Mouse (Mus musculus): ENCODE data around the gene Gm42906. TPM values are rescaled to one million over a fixed set of nuclear protein-coding genes. Genes with fewer than 3 reads are reported as not detected.
A peak's percentile ranks its signal among the peaks of the same experiment; 100 is the strongest.

Gene Gm42906
- polyA plus RNA-seq, 1 experiment from 2014 or later: 0.52 TPM

- no peak for ATAC-seq (ENCODE audit: low FRiP score, low TSS enrichment)
- peaks cover 3% of the 10 kb centered on the region; the same call in 1 of the 2 replicates for H3K4me1 ChIP-seq (replicated peaks; ENCODE audit: control insufficient read depth, insufficient read depth)
Measured at GRCm38 (mm10) chr5:151092886-151093665, 334.9 kb downstream of the Gm42906 start.

GRCm38 (mm10) chr5:151090996-151091395, 337.0 kb downstream of the Gm42906 start:
- WGBS: 82% methylated on average over 6 of the region's 6 CpGs
- 0 out of 2 replicates have a peak, but pooled peaks cover 3% of the 10 kb centered on the region for H3K4me1 ChIP-seq (replicated peaks; ENCODE audit: control insufficient read depth, insufficient read depth)
- no peak for ATAC-seq (ENCODE audit: low FRiP score, low TSS enrichment)
- no peak for DNase-seq (ENCODE audit: low spot score)
- no peaks in the 10 kb centered on the region for H3K27me3 ChIP-seq (ENCODE audit: control insufficient read depth, insufficient read depth, low read length)
- TF ChIP-seq CTCF (IDR thresholded peaks at IDR 0.05; ENCODE audit: low read depth): no peak
- TF ChIP-seq EP300 (optimal IDR thresholded peaks at IDR 0.05): no peak
- H3K4me2 ChIP-seq (replicated peaks; ENCODE audit: low read depth): no peak overlapping the region
- H3K36me3 ChIP-seq (ENCODE audit: control insufficient read depth, insufficient read depth, low read length): no peaks in the 10 kb centered on the region; the same call in 1 of the 2 replicates
- no peak overlapping the region for H3K27ac ChIP-seq (replicated peaks)
- H3K4me3 ChIP-seq (ENCODE audit: low read depth, low read length): no peak overlapping the region
- H3K9me3 ChIP-seq (ENCODE audit: control insufficient read depth, low read length): no peaks in the 10 kb centered on the region
- H3K9ac ChIP-seq (ENCODE audit: low read length): no peak overlapping the region

More at GRCm38 (mm10) chr5:151092886-151093665, 334.9 kb downstream of the Gm42906 start:
- Histone ChIP-seq H3K9me3 (ENCODE audit: control insufficient read depth, low read length) (no peaks in the 10 kb centered on the region), H3K27me3 (ENCODE audit: control insufficient read depth, insufficient read depth, low read length) (no peaks in the 10 kb centered on the region), H3K36me3 (ENCODE audit: control insufficient read depth, insufficient read depth, low read length) (no peaks in the 10 kb centered on the region; the same call in 1 of the 2 replicates), H3K9ac (ENCODE audit: low read length) (no peak overlapping the region), H3K4me2 (replicated peaks; ENCODE audit: low read depth) (no peak overlapping the region), H3K27ac (replicated peaks) (no peak overlapping the region), H3K4me3 (ENCODE audit: low read depth, low read length) (no peak overlapping the region)
- TF ChIP-seq EP300 (optimal IDR thresholded peaks at IDR 0.05): no peak
- DNase-seq (ENCODE audit: low spot score): no peak
- WGBS: 51% methylated on average over 3 of the region's 3 CpGs

GRCm38 (mm10) chr5:151089201-151089600, 338.8 kb downstream of the Gm42906 start:
- 46% methylated on average over 6 of the region's 6 CpGs for WGBS

GRCm38 (mm10) chr5:151086425-151087202, 341.3 kb downstream of the Gm42906 start:
- ATAC-seq (ENCODE audit: low FRiP score, low TSS enrichment): peak; percentile 47; the same call in 1 of the 2 replicates
- Histone ChIP-seq H3K9me3 (ENCODE audit: control insufficient read depth, low read length) (no peaks in the 10 kb centered on the region), H3K27ac (replicated peaks) (no peak overlapping the region; the same call in 1 of the 2 replicates), H3K4me2 (replicated peaks; ENCODE audit: low read depth) (no peak overlapping the region), H3K9ac (ENCODE audit: low read length) (no peak overlapping the region), H3K4me3 (ENCODE audit: low read depth, low read length) (no peak overlapping the region), H3K27me3 (ENCODE audit: control insufficient read depth, insufficient read depth, low read length) (no peaks in the 10 kb centered on the region), H3K36me3 (ENCODE audit: control insufficient read depth, insufficient read depth, low read length) (peaks cover 2% of the 10 kb centered on the region), H3K4me1 (replicated peaks; ENCODE audit: control insufficient read depth, insufficient read depth) (no peaks in the 10 kb centered on the region)
- 64% methylated on average over 9 of the region's 9 CpGs for WGBS
- TF ChIP-seq CTCF (IDR thresholded peaks at IDR 0.05; ENCODE audit: low read depth) (no peak), EP300 (optimal IDR thresholded peaks at IDR 0.05) (no peak)
- DNase-seq (ENCODE audit: low spot score): no peak

More at GRCm38 (mm10) chr5:151089201-151089600, 338.8 kb downstream of the Gm42906 start:
- ATAC-seq (ENCODE audit: low FRiP score, low TSS enrichment): no peak
- Histone ChIP-seq H3K36me3 (ENCODE audit: control insufficient read depth, insufficient read depth, low read length) (no peaks in the 10 kb centered on the region; the same call in 1 of the 2 replicates), H3K4me1 (replicated peaks; ENCODE audit: control insufficient read depth, insufficient read depth) (no peaks in the 10 kb centered on the region), H3K4me3 (ENCODE audit: low read depth, low read length) (no peak overlapping the region), H3K4me2 (replicated peaks; ENCODE audit: low read depth) (no peak overlapping the region), H3K27me3 (ENCODE audit: control insufficient read depth, insufficient read depth, low read length) (no peaks in the 10 kb centered on the region), H3K9ac (ENCODE audit: low read length) (no peak overlapping the region), H3K9me3 (ENCODE audit: control insufficient read depth, low read length) (no peaks in the 10 kb centered on the region), H3K27ac (replicated peaks) (no peak overlapping the region)
- no peak for TF ChIP-seq EP300 (optimal IDR thresholded peaks at IDR 0.05)
- TF ChIP-seq CTCF (IDR thresholded peaks at IDR 0.05; ENCODE audit: low read depth): no peak
- DNase-seq (ENCODE audit: low spot score): no peak

- Histone ChIP-seq H3K36me3 (ENCODE audit: control insufficient read depth, insufficient read depth, low read length) (peaks cover 2% of the 10 kb centered on the region; the same call in 1 of the 2 replicates), H3K27me3 (ENCODE audit: control insufficient read depth, insufficient read depth, low read length) (no peaks in the 10 kb centered on the region), H3K4me2 (replicated peaks; ENCODE audit: low read depth) (no peak overlapping the region), H3K27ac (replicated peaks) (no peak overlapping the region), H3K9me3 (ENCODE audit: control insufficient read depth, low read length) (no peaks in the 10 kb centered on the region), H3K9ac (ENCODE audit: low read length) (no peak overlapping the region), H3K4me3 (ENCODE audit: low read depth, low read length) (no peak overlapping the region), H3K4me1 (replicated peaks; ENCODE audit: control insufficient read depth, insufficient read depth) (no peaks in the 10 kb centered on the region)
- TF ChIP-seq CTCF (IDR thresholded peaks at IDR 0.05; ENCODE audit: low read depth) (no peak), EP300 (optimal IDR thresholded peaks at IDR 0.05) (no peak)
- DNase-seq (ENCODE audit: low spot score) (no peak), ATAC-seq (ENCODE audit: low FRiP score, low TSS enrichment) (no peak)
- 61% methylated on average over 8 of the region's 8 CpGs for WGBS
Measured at GRCm38 (mm10) chr5:151085749-151086148, 342.2 kb downstream of the Gm42906 start.

Measured in stomach, postnatal 0 days (tissue).